Mouse (Mus musculus): ENCODE measurements around the gene Fbxo42.

Fbxo42 gene

DNA sequence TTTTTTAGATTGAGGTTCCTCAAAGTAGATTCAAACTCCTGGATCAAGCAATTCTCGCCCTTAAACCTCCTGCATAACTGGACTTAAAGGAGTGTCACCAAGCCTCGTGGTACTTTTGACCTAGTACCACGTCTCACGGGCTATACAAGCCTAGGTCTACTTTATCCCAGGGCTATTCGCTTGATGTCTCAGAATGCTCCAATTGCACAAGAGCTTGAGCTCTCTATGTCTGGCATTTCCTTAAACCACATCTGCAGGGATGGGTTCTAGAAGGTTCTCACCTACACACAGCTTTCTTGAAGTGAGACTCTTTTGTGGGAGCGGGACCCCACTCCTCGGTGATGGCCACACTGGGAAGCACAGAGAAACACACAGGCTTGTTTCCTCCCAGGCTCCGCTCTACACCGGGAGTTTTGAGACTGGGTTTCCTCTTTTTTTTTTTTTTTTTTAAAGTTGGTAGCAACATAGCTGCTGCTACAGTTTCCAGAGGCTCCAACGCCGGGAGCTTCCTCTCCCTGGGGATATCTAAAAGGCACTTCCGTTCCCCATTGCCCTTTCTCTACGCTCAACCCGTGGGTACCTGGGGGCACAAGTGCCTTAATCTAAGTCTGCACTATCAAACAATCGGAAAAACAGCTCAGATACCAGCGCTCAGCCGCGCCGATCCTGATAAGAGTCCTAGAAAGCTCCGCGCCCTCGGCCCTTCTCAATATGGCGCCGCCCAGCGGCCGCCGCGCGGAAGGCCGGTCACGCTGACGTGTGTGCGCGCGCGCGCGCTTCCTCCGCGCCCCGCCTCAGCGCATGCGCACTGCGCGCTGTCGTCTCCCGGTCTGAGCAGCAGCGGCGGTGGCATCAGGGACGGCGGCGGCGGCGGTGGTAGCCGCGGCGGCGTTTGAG is at the start of gene Fbxo42:
Fbxo42 (plus strand) TSS at position 802 of the 897 bp plus-strand sequence.
- DNase-seq: peak; percentile 95 to 96

DNA sequence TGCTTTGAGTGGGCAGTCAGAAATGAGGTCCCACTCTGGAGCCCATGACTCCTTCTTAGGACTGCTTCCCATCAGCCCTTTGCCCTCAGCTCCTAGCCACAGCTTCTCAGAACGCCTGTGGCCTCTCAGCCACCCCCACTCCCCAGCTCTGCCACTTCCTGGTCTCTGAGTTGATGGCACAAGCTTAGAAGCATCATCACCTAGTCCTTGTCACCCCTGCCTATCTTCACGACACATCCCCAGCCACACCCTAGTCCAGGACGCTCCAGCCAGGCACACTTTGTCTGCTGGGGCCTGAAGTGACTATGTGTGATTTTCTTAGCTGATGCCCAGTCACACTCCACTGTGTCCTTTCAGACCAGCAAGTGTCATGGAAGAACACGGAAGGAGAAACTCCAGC is 48.8 kb upstream of the Fbxo42 start:
- DNase-seq: no peak

DNA sequence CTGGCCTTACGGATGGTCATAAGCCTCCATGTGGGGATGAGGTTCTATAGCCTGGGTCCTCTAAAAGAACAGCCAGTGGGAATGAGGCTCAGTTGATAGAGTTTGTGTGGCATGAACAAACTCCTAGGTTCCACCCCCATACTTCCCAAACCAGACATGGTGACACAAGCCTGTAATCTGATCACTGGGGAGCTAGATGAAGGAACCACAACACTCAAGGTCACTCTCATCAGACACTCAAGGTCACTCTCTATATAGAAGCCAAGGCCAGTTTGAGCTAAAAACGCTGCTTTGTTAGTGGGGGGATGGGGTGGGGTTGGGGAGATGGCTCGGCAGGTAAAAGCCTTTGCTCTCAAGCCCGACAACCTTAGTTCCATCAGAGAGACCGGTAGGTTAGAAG is 47.8 kb upstream of the Fbxo42 start:
- DNase-seq: no peak

DNA sequence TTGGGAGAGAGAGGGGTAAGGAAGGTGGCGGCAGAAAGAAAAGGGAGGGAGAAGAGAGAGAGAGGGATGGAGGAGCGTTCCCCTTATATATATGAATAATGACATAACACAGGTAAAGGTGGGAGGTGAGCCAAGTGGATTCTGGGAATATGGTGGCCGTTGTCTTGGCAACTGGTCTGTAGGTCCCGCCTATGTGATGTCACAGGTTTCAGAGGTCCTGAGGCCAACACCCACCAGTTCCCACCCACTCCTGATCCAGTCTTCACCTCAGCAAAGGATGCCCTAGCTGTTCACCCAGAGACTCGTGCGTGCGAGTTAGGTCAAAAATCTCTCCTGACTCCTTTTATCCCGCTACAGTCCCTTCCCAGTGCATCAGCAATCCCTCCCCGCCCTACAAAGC is 46.4 kb upstream of the Fbxo42 start:
- DNase-seq: no peak

DNA sequence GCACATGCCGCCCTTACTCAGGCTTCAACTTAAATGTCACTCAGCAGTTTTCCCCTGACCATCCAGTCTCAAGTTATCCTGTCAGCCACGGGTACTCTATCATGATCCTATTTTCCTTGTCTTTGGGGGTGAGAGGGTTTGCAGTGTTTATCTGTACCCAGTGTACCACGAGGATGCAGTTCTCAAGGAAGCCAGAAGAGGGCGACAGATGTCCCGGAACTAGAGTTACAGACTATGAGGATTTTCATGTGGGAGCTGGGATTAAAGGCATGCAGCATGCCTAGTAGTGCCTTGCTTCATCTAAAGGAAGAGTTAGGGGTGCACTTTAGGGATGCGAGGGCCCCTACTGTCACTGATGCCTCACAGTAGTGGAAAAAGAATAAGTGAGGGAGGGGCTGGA is 45.9 kb upstream of the Fbxo42 start:
- no peak for DNase-seq

DNA sequence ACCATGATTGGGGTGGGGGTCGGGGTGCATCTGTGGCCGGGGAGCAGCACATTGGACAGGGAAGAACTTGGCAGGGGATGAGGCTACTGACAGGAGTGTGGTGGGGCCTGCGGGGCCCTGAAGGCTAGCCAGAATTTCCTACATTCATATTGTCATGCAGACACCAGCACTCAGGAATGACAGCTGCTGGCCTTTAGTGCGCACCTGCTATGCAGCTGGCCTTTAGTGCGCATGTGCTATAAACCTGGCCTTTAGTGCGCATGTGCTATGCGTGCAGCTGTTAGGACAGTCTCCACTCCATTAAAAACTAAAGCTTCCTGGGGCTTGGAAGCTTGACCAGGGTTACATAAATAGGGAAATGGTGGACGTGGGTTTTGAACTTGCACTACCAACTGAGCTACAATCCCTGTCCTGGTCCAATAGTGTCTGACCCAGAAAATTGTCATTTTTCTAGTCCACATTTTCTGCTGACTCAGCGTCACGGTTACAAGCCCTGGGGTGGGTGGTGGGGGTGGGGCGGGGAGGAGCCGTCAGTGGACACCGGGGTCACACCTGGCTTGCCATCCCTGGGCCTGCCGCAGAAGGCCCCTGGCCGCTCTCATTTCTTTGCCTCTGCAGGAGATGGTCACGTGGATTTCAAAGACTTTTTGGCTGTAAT is 41.1 kb upstream of the Fbxo42 start:
- no peak for DNase-seq

DNA sequence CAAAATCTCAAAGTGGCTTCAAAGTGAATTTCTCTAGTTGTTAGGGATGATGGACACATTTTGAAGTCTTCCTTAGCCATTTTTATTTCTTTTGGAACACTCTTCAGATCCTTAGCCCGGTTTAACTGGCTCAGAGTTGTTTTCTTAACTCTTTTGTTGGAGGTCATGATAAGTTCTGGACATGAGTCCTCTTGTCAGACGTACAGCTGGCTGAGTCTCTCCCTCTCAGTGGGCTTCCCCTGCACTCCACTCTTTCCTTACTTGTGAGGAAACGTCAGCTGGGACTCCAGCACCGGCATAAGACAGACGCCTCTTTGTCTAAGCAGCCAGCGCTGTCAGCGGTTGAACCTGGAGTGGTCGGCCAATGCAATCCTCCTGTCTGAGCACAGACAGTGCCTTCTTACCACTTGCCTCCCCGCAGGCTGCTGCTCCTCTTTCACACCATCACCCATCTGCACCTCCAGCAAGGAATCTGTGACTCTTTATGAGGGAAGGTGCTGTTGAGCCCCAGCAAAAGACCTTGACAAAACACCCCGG is 39.4 kb upstream of the Fbxo42 start:
- no peak for DNase-seq

DNA sequence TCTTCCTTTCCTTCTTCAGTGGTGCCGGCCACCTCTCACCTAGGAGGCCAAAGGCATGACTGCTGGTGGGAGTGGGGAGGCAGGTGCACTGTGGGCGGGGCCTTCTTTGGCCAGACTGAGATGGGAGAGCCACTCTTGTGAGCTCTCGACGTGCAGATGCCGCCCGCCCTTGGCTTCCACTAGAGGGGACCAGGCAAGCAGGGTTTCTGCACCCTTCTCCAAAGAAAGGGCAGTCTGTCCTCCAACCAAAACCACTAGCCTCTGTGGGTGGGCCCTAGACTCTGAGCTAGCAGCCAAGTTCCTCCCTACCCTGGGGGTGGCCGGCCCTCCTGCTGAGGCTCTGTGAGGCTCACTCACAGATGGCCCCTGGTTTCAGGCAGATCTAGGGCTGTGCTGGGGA is 33.9 kb upstream of the Fbxo42 start:
- DNase-seq: peak in 1 of 2 experiments; percentile 17

DNA sequence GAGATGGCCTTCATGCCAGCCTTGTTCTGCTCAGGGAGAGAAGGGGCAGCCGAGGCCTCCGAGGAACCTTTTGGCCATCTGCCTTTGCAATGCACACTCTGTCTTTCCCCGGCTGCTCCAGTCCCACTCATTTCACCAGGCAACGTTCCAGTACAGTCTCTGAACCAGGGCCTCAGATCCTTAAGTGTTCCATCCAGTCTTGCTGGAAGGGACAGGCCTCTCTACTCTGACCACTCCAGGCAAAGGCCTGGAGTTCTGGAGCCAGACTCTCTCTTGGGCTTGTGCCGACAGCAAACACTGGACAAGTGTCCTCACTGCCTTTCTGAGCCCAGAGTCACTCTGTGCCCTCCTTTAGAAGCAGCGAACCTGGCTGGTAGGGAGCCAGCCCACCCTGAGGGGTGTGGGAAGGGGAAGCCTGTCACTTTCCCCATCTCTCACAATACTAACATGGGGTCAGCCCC is 33.2 kb upstream of the Fbxo42 start:
- no peak for DNase-seq

DNA sequence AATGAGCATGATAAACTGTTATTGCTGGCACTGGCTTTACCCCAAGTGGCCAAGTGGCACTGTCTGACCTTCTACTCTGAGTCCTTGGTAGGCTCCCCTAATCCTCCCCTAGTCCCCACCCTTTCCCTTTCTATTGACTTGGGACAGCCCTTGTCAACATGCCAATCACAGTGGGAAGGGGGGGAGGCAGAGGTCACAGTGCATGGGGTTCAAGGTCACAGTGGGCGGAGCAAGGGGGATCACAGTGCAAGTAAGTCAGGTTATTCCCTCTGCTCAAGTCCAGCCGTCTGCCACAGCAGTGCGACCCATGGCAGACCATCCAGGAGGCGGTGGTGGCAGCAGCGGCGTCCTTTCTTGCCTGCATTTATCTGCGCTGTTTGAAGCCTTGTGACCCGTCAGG is 32.3 kb upstream of the Fbxo42 start:
- no peak for DNase-seq

DNA sequence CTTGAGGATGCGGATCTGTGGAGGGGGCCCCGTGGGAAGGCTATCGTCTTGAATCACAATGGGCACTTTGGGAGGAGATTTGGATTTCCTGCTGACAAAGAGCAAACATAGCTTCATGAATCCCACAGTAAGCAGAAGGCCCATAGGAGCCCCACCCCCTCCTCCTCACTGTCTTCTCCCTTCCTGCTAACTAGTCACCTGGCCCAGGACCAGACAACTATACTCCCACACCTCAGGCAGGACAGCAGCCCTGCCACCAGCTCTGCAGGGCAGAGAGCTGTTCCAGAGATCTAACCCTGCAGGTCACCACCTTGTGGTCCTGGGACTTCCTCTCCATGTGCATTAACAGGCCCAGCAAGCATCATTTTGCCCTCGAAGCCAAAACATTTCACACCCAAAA is 29.0 kb upstream of the Fbxo42 start:
- no peak for DNase-seq

DNA sequence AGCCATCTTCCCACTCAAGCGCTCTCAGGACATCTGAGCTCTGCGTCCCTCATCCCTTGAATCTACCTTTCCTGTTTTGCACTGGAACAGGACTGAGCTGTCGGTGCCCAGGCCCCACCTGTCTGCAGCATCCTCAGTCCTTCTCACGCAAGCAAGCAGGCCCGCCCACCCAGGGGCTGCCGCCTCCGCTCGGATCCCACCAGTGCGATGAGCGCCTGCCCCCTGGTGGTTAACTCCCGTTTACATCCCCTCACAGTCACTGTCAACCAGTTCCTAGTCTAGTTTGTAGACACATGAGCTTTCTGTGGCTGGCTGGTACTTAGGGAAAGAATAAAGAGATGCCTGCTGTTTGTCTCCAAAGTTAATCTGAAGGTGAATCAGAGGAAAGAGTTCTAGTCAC is 27.0 kb upstream of the Fbxo42 start:
- DNase-seq: peak; percentile 60 to 63

DNA sequence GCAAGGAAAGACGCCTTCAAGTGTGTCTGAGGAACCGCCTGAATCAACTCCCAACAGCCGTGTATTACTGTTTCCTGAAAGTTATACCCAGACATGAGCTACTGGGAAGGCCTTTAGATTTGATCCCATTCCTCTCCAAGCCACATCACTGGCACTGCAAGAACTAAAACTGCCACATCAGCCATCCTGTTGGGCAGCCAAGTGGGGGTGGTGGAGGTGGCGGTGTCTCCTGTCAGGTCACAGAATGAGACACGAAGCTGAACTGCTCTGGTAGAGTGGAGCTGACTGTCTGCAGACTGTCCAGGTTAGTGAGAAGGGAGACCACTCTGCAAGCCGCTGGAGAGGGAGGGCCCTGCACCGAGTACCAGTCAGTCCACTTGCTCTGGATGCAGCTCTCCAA is 25.1 kb upstream of the Fbxo42 start:
- DNase-seq: no peak

DNA sequence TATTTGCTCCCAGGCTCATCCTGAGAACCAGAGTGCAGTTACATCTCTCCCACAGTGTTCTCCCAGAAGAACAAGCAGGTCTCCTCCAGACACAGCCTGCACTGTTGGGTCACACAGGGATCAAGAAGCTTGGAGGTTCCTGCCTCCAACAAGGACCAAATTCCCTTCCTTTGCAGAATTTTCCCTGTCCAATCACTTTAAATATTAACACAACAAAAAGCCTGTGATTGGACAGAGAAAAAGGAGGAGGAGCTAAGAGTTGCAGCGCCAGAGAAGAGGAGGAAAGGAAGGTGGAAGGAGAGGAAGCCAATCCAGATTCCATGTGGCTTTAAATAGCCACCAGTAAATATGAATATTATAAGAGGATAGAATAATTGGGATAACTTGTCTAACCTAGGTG is 24.6 kb upstream of the Fbxo42 start:
- DNase-seq: no peak

DNA sequence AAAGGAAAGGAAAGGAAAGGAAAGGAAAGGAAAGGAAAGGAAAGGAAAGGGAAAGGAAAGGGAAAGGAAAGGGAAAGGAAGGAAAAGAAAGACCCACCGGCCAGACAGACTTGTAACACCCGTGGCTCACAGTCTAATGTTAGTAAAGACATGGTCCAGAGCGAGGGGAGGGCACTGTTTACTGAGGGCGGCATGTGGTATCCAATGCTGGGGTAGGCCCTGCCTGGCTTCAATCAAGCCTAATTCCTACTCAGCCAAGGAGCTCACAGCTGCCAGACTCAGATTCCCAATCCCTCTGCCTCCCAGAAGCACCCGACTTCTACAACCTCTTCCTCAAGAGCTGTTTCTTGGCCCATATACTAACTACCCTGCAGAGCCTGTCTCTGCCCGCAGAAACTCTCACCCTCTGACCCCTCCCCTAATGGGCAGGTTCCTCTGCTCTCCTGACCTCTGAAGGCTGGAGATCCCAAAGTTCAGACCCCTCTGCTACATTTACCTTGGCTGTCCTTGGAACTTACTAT is 18.5 kb upstream of the Fbxo42 start:
- DNase-seq: no peak

DNA sequence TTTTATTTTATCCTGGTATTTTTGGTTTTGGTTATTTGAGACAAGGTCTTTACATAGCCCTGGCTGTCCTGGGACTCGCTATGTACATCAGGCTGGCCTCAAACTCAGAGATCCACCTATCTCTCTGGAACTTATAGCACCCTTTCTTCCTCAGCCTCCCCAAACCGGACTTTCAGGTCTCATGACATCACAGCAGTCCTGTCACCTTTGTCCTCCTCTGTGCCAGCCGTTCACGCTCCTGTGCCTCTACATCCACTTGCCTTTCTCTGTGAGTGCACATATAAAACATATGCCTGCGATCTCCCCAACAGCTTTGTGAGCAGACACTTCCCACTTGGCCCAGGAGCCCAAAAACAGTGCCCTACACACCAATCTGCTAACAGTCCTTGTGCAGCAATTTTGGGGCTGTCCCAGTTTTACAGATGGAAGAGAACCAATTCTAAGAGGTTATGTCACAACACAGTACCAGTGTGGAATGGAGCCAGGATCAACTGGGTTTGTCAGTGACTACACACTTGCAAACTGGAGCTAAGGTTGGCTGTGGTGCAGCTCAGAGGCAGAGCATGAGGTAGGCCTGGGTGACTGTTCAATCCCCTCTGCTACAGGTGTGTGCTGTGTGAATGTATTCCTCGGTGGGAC is 16.9 kb upstream of the Fbxo42 start:
- DNase-seq: no peak

DNA sequence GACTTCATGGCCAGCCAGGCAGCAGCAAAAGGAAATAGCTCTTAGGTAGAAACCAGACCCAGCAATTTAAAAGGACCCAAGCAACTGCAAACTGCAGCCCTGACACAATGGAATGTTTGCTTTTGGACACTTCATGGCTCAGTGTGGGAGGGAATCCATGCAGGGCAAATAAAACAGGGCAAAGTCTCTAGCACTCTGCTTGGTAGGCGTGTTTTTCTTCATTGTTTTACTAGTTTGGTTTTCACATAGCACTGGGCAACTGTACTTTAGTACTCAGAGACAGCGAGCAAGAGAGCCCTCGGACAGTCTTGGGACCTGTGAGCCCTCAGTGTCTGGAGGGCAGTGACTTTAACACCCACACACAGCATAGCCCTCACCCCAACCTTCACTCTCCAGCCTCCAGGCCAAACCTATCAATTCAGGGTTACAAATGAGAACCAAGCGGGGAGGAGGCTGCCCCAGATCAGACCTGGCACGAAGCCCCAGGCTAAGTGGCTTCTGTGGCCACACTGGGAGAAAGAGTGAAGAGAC is 16.1 kb upstream of the Fbxo42 start:
- DNase-seq: no peak

DNA sequence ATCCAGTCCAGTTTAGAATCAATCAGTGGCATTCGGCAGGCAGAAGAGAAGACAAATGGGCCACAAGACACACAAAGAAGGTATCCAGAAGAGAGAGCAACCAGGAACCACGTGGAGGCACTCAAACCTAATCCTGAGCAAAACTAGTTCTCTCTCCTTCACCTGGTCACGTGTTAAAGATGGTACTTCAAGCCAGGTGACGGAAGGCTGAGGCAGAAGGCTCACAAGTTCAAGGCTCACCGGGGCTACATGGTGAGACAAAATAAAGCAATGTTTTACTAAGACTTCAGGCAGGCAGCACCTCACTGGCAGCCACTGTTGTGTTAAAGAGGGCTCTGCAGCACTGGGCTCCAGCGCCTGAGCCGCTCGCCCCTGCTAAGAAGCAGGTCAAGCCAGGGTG is 15.5 kb upstream of the Fbxo42 start:
- DNase-seq: no peak

DNA sequence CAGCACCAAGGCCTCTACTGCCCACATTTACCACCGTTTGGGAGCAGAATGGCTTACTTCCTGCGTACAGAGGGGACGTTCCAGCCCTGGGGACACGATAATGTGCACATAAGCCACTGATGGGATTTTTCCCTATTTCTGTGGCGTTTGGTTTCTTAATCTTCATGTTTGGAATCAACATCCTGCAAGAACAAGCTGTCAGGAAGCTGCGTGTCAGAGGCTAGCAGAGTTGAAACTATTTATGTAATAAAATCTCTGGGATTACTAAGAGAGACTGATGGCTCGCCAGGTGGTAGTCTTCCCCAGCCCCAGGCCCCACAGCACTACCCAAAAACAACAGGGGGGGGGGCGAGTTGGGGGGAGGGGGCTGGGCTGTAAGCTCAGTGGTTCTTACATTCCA is 14.5 kb upstream of the Fbxo42 start:
- DNase-seq: no peak

DNA sequence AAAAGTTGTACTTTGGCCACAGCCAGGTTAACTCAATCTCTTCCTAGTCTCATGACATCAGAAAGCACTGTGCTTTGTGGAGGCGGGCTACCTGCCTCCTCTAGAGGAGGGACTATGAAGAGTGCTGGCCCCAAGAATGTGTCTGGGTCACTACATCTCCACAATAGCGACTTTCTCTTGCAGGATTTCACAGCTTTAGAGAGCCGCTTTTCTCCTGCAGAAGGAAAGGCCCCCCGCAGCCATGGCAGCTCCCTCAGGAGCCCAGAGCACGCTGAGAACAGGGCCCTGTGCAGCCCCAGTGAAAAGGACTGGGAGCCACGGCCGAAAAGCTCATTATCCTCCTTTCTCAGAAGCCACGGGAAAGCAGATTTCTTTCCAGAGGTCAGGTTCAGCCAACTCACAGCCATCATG is 13.7 kb upstream of the Fbxo42 start:
- DNase-seq: no peak

DNA sequence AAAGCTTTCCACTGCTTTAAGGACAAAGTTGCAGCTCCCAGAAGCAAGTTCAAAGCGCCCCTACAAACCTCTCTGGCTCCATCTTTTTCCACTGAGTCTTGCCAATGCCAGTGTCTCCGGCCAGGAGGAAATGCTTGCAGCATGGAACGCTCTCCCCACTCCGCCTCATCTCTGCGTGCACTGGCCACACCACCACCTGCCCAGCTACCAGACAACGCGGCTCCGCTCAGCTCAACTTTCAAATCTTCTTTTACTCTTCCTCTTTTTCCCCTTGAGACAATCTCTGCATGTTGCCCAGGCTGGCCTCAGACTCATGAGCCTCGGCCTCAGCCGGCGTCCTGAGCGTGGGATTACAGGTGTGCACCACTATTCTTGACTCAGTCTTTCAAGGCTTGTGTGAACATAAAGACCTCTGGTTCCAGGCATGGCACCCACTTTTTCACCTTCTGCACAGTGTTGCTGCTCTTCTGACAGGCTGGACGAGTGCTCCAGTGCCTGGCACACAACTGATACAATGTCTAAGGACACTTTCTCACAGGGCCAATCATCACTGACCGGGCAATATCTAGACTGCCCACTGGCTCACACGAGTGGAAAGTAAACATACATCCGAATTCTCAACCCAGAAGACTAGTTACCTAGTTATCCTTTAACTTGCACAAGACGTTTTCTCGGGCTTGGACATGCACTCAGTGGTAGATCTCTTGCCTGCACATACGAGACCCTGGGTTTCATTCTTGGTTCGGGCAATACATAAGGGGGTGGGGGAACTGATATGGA is 12.8 kb upstream of the Fbxo42 start:
- no peak for DNase-seq

DNA sequence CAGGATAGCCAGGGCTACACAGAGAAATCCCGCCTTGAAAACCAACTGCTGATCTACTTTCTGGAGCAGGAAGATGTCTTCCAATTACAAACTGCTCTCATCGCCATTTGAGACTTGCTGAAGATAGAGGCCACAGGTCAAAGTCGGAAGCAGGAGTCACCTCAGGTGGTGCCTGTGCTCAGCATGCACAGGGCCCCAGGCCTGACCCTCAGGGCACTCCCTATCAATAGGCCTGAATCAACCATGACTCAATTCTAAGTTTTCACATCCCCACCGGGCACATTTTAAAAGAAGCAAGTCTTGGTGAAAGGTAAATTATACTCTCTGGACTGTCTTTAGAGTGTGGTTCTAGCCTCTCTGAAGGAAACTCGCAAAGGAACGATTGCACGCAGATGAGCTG is 11.6 kb upstream of the Fbxo42 start:
- no peak for DNase-seq

All from thymus, postnatal 36 days (tissue).